Mouse (Mus musculus) stomach, embryonic 16.5 days (tissue): Measurements from ENCODE around the gene Armh2. TPM values are rescaled to one million over a fixed set of nuclear protein-coding genes. Genes with fewer than 3 reads are reported as not detected.

Experiments used
- ATAC-seq: fragments of 200-750 bp; cut with Nextera tagmentation; 2 replicates; pipeline ENCODE4 v1.8.0; 2017; ENCODE audit warnings: moderate number of reproducible peaks, moderate TSS enrichment; ENCODE audit not compliant: insufficient read depth, low FRiP score
- H3K27ac ChIP-seq: fragments of 300-500 bp; sonication (generic); 2 replicates; pipeline ENCODE4 v1.5.1; 2014; ENCODE audit warnings: low read length
- H3K27me3 ChIP-seq: fragments of 300-500 bp; sonication (generic); 2 replicates; pipeline ENCODE4 v1.6.1; 2014; ENCODE audit warnings: low read length, control low read depth, mixed read lengths; ENCODE audit not compliant: control insufficient read depth, insufficient read depth
- H3K36me3 ChIP-seq: fragments of 300-500 bp; sonication (generic); 2 replicates; pipeline ENCODE4 v1.6.1; 2014; ENCODE audit warnings: low read length; ENCODE audit not compliant: control insufficient read depth, insufficient read depth
- H3K4me1 ChIP-seq: fragments of 300-500 bp; sonication (generic); 2 replicates; pipeline ENCODE4 v1.6.1; 2014; ENCODE audit warnings: low read length, control low read depth, mixed read lengths; ENCODE audit not compliant: control insufficient read depth, insufficient read depth
- H3K4me2 ChIP-seq: fragments of 300-500 bp; sonication (generic); 2 replicates; pipeline ENCODE4 v1.6.1; 2014; ENCODE audit warnings: low read depth, low read length, mixed read lengths
- H3K4me3 ChIP-seq: fragments of 300-500 bp; sonication (generic); replicated peaks from 2 replicates; pipeline ENCODE4 v1.5.1; 2014; ENCODE audit warnings: mild to moderate bottlenecking, low read length
- H3K9ac ChIP-seq: fragments of 300-500 bp; sonication (generic); 2 replicates; pipeline ENCODE4 v1.6.1; 2014; ENCODE audit warnings: low read length
- H3K9me3 ChIP-seq: fragments of 300-500 bp; sonication (generic); replicated peaks from 2 replicates; pipeline ENCODE4 v1.6.1; 2016; ENCODE audit warnings: low read length, control low read depth; ENCODE audit not compliant: control insufficient read depth
- WGBS: fragments of 180-500 bp; shearing (Covaris S2); extraction: QIAGEN DNeasy Blood & Tissue Kit; methylation state at CpG from one replicate; pipeline ENCODE4 v1.1.7; 2014; 5-methylcytosine and 5-hydroxymethylcytosine counted together
- polyA plus RNA-seq: library from polyadenylated mRNA; unstranded; fragments of >200 nt; fragmentation: Nextera tagmentation; extraction: Ambion mirVana; gene quantifications from 2 replicates; pipeline ENCODE4 v1.2.1, GENCODE M21; 2015

Gene Armh2
- polyA plus RNA-seq, 1 experiment from 2014 or later: not detected

- no peaks in the 10 kb centered on the region for H3K27me3 ChIP-seq
- no peak for ATAC-seq
Measured at GRCm38 (mm10) chr13:24715601-24716000, 25.4 kb upstream of the Armh2 start.

DNA sequence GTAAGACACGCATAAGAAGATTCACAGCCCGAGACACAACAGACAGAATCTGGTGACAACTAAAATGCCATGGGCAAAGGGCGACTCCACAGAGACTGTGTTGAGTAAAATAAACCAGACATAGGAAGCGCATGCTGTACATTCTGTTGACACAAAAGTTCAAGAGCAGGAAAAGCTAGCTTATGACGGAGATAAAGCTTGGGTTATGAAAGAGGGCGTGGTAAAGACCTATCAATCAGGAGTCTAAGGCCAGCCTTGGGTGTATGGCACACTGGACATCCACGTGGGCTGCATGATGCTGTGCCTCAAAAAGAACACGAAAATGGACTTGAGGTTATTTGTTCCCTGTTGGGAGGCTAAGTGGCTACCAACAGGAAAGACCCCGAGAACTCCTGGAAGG lies 24.6 kb upstream of the Armh2 start:
- H3K4me1 ChIP-seq: peaks cover 21% of the 10 kb centered on the region; the same call in 1 of the 2 replicates
- no peaks in the 10 kb centered on the region for H3K9me3 ChIP-seq
- 60% methylated on average over 9 of the region's 9 CpGs for WGBS
- ATAC-seq: no peak
- no peak overlapping the region for H3K4me2 ChIP-seq
- H3K9ac ChIP-seq: no peak overlapping the region
- no peak overlapping the region for H3K27ac ChIP-seq
- no peaks in the 10 kb centered on the region for H3K27me3 ChIP-seq
- H3K4me3 ChIP-seq: no peak overlapping the region
- no peaks in the 10 kb centered on the region for H3K36me3 ChIP-seq

More at GRCm38 (mm10) chr13:24715601-24716000, 25.4 kb upstream of the Armh2 start:
- WGBS: 64% methylated on average over 5 of the region's 5 CpGs
- no peak overlapping the region for H3K27ac ChIP-seq
- H3K4me3 ChIP-seq: no peak overlapping the region
- no peak overlapping the region for H3K4me2 ChIP-seq
- peaks cover 21% of the 10 kb centered on the region; the same call in 1 of the 2 replicates for H3K4me1 ChIP-seq
- no peaks in the 10 kb centered on the region for H3K36me3 ChIP-seq
- H3K9me3 ChIP-seq: no peaks in the 10 kb centered on the region
- no peak overlapping the region for H3K9ac ChIP-seq

DNA sequence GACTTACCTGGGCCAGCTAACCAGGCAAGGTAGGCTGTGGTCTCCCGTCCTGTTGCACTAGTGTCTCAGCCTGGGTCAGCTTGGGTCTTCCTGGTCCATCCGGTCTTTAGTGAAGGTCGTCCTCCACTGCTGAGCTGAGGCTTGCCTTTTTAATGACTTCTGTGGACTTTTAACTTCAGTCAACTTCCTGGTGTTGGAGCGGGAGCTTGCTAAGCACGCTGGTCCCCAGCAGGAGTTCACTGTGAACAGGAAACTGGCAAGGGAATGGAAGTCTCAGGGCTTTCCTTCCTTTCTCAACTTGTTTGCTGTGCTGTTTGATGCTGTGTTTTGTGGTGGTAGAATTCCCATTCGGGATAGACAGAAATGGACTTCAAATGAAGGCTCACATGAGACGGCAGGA lies 23.4 kb upstream of the Armh2 start:
- H3K4me3 ChIP-seq: no peak overlapping the region
- 66% methylated on average over 7 of the region's 7 CpGs for WGBS
- H3K4me1 ChIP-seq: peaks cover 19% of the 10 kb centered on the region; the same call in 1 of the 2 replicates
- H3K27ac ChIP-seq: no peak overlapping the region
- H3K36me3 ChIP-seq: no peaks in the 10 kb centered on the region
- no peak overlapping the region for H3K4me2 ChIP-seq
- H3K9me3 ChIP-seq: no peaks in the 10 kb centered on the region
- no peak overlapping the region for H3K9ac ChIP-seq
- no peak for ATAC-seq
- no peaks in the 10 kb centered on the region for H3K27me3 ChIP-seq

- Histone ChIP-seq H3K27ac (no peak overlapping the region), H3K9me3 (no peaks in the 10 kb centered on the region), H3K4me2 (no peak overlapping the region), H3K9ac (no peak overlapping the region), H3K4me1 (no peaks in the 10 kb centered on the region), H3K36me3 (no peaks in the 10 kb centered on the region), H3K4me3 (no peak overlapping the region), H3K27me3 (no peaks in the 10 kb centered on the region)
- 73% methylated on average over 10 of the region's 10 CpGs for WGBS
- no peak for ATAC-seq
Measured at GRCm38 (mm10) chr13:24721502-24721901, 19.5 kb upstream of the Armh2 start.

DNA sequence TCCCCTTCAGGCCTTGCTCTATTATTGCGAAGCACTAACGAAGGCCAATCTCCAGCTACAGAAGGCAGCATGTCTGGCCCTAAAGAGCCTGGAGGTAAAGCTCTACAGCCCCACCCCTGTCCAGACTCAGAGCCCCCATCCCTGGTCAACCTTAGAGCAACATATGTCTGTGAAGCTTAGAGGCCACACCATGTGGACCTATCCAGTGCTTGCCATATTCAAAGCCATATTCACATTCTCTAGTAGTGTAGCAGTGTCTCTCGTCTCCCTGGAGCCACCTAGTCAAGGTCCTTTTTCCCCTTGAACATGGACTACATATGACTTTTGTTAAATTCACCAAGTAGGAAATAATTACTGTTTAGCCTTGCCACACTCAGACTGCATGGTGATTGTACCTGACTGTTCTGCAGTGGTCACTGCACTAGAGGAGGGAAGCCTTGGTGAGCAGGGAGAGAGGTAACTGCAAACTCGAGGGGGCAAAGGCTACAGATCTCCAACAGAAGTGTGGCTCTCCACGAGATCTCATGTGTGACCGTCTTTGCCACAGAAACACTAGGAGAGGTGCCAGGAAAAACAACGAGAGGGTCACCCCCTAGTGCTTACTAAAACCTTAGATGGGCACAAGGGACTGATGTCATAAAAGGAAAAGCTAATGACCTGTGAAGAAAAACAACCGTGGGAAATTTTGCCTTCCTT lies 17.2 kb upstream of the Armh2 start:
- ATAC-seq: no peak
- 69% methylated on average over 8 of the region's 8 CpGs for WGBS

GRCm38 (mm10) chr13:24724395-24724759 lies 16.7 kb upstream of the Armh2 start:
- Histone ChIP-seq H3K9me3 (no peaks in the 10 kb centered on the region), H3K27ac (no peak overlapping the region), H3K27me3 (no peaks in the 10 kb centered on the region), H3K36me3 (no peaks in the 10 kb centered on the region), H3K4me1 (no peaks in the 10 kb centered on the region), H3K4me2 (no peak overlapping the region), H3K4me3 (no peak overlapping the region), H3K9ac (no peak overlapping the region)
- 69% methylated on average over 4 of the region's 4 CpGs for WGBS
- no peak for ATAC-seq

More for the DNA sequence above, 17.2 kb upstream of the Armh2 start:
- Histone ChIP-seq H3K4me2 (no peak overlapping the region), H3K4me3 (no peak overlapping the region), H3K27ac (no peak overlapping the region), H3K36me3 (no peaks in the 10 kb centered on the region), H3K27me3 (no peaks in the 10 kb centered on the region), H3K9ac (no peak overlapping the region), H3K9me3 (no peaks in the 10 kb centered on the region), H3K4me1 (no peaks in the 10 kb centered on the region)

DNA sequence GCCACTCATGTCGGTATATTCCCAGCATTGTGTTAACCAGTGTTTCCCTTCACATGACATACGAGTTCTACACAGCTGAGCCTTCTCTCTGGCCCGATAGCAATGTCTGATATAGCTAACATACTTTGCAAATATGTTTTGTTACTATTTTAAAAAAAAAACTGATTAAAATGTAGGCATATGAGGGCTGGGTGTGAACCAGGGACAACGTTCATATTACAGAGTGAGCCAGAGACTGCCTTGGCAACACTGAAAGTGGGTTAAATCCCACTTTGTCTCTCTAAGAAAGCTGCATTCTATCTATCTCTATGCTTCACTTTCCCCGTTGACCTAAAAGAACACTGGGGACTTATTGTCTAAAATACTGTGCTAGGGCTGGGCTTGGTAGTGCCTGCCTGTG lies 11.9 kb upstream of the Armh2 start:
- Histone ChIP-seq H3K36me3 (no peaks in the 10 kb centered on the region), H3K27ac (no peak overlapping the region), H3K27me3 (no peaks in the 10 kb centered on the region), H3K4me1 (no peaks in the 10 kb centered on the region), H3K4me2 (no peak overlapping the region), H3K4me3 (no peak overlapping the region), H3K9ac (no peak overlapping the region), H3K9me3 (no peaks in the 10 kb centered on the region)
- WGBS: 85% methylated on average over 5 of the region's 5 CpGs
- no peak for ATAC-seq

- Histone ChIP-seq H3K4me3 (no peak overlapping the region), H3K9me3 (no peaks in the 10 kb centered on the region), H3K4me1 (no peaks in the 10 kb centered on the region), H3K36me3 (no peaks in the 10 kb centered on the region), H3K4me2 (no peak overlapping the region), H3K27ac (no peak overlapping the region), H3K27me3 (no peaks in the 10 kb centered on the region), H3K9ac (no peak overlapping the region)
- WGBS: 86% methylated on average over 5 of the region's 5 CpGs
- ATAC-seq: no peak
Measured at GRCm38 (mm10) chr13:24734502-24734901, 6.5 kb upstream of the Armh2 start.

- Histone ChIP-seq H3K4me2 (no peak overlapping the region), H3K27ac (no peak overlapping the region), H3K9ac (no peak overlapping the region), H3K9me3 (no peaks in the 10 kb centered on the region), H3K36me3 (no peaks in the 10 kb centered on the region), H3K4me3 (no peak overlapping the region), H3K4me1 (no peaks in the 10 kb centered on the region), H3K27me3 (no peaks in the 10 kb centered on the region)
- 53% methylated on average over 6 of the region's 6 CpGs for WGBS
- ATAC-seq: no peak; the same call in 1 of the 2 replicates
Measured at GRCm38 (mm10) chr13:24735608-24736131, 5.4 kb upstream of the Armh2 start.
